Mouse (Mus musculus) neural tube, embryonic 11.5 days (tissue): ENCODE results near the gene Elane. TPM values are rescaled to one million over a fixed set of nuclear protein-coding genes. Genes with fewer than 3 reads are reported as not detected.

Experiments used
- ATAC-seq: fragments of 200-750 bp; cut with Nextera tagmentation; 2 replicates; pipeline ENCODE4 v1.8.0; 2017; ENCODE audit warnings: moderate number of reproducible peaks, mild to moderate bottlenecking, moderate TSS enrichment, moderate library complexity; ENCODE audit not compliant: insufficient read depth, low FRiP score, low TSS enrichment
- DNase-seq: peaks from one replicate; pipeline ENCODE4 v3.0.0-alpha.2; 2015; ENCODE audit warnings: low spot score
- H3K27ac ChIP-seq: fragments of 300-500 bp; sonication (generic); 2 replicates; pipeline ENCODE4 v1.5.1; 2014; ENCODE audit warnings: low read depth, mild to moderate bottlenecking, low read length
- H3K27me3 ChIP-seq: fragments of 300-500 bp; sonication (generic); 2 replicates; pipeline ENCODE4 v1.6.1; 2014; ENCODE audit warnings: mild to moderate bottlenecking, low read length, mixed read lengths; ENCODE audit not compliant: control insufficient read depth, insufficient read depth
- H3K36me3 ChIP-seq: fragments of 300-500 bp; sonication (generic); 2 replicates; pipeline ENCODE4 v1.6.1; 2014; ENCODE audit warnings: mild to moderate bottlenecking, low read length, moderate library complexity, mixed read lengths; ENCODE audit not compliant: control insufficient read depth, insufficient read depth
- H3K4me1 ChIP-seq: fragments of 300-500 bp; sonication (generic); 2 replicates; pipeline ENCODE4 v1.6.1; 2014; ENCODE audit warnings: low read length, mixed read lengths; ENCODE audit not compliant: control insufficient read depth, insufficient read depth
- H3K4me2 ChIP-seq: fragments of 300-500 bp; sonication (generic); 2 replicates; pipeline ENCODE4 v1.6.1; 2014; ENCODE audit warnings: low read depth, mild to moderate bottlenecking, moderate library complexity
- H3K4me3 ChIP-seq: fragments of 300-500 bp; sonication (generic); 2 replicates; pipeline ENCODE4 v1.5.1; 2014; ENCODE audit warnings: low read depth, low read length
- H3K9ac ChIP-seq: fragments of 300-500 bp; sonication (generic); 2 replicates; pipeline ENCODE4 v1.6.1; 2014; ENCODE audit warnings: mild to moderate bottlenecking, low read length
- H3K9me3 ChIP-seq: fragments of 300-500 bp; sonication (generic); 2 replicates; pipeline ENCODE4 v1.6.1; 2016; ENCODE audit warnings: low read length; ENCODE audit not compliant: control insufficient read depth
- WGBS: fragments of 180-500 bp; shearing (Covaris S2); extraction: QIAGEN DNeasy Blood & Tissue Kit; methylation state at CpG from one replicate; pipeline ENCODE4 v1.1.7; 2014; 5-methylcytosine and 5-hydroxymethylcytosine counted together
- polyA plus RNA-seq: library from polyadenylated mRNA; unstranded; fragments of >200 nt; fragmentation: Nextera tagmentation; extraction: Ambion mirVana; gene quantifications from 2 replicates; pipeline ENCODE4 v1.2.1, GENCODE M21; 2014

The Elane gene
- polyA plus RNA-seq, 1 experiment from 2014 or later: not detected

- Histone ChIP-seq H3K9ac (peak within 1 kb of the TSS; percentile 74), H3K36me3 (peaks cover 2% of the 10 kb centered on the region; the same call in 1 of the 2 replicates), H3K4me3 (peak within 1 kb of the TSS; percentile 65), H3K27me3 (peaks cover 19% of the 10 kb centered on the region), H3K4me2 (peak within 1 kb of the TSS; percentile 56), H3K9me3 (no peaks in the 10 kb centered on the region), H3K27ac (peak within 1 kb of the TSS; percentile 86), H3K4me1 (peaks cover 23% of the 10 kb centered on the region)
- peak; percentile 69 for ATAC-seq
- peak; percentile 95 for DNase-seq
- under 1% methylated on average over 63 of the region's 63 CpGs for WGBS
These were observed 40.7 kb downstream of the Elane start, which contains the start of gene Arid3a for GRCm38 (mm10) chr10:79926491-79927323. Arid3a (plus strand) TSS chr10:79927043.

GRCm38 (mm10) chr10:79927324-79928029 lies 41.4 kb downstream of the Elane start:
- ATAC-seq: peak; percentile 10
- H3K4me3 ChIP-seq: peak overlapping the region; percentile 65
- H3K27me3 ChIP-seq: peaks cover 12% of the 10 kb centered on the region
- H3K9ac ChIP-seq: peak overlapping the region; percentile 74
- under 1% methylated on average over 54 of the region's 54 CpGs for WGBS
- peak; percentile 75 for DNase-seq
- peaks cover 6% of the 10 kb centered on the region for H3K36me3 ChIP-seq
- H3K27ac ChIP-seq: peak overlapping the region; percentile 86
- peak overlapping the region; percentile 56 for H3K4me2 ChIP-seq
- H3K9me3 ChIP-seq: no peaks in the 10 kb centered on the region
- H3K4me1 ChIP-seq: peaks cover 26% of the 10 kb centered on the region

- H3K27me3 ChIP-seq: peaks cover 5% of the 10 kb centered on the region
- WGBS: 0% methylated on average over 28 of the region's 29 CpGs
- H3K4me2 ChIP-seq: peak overlapping the region; percentile 56
- peaks cover 6% of the 10 kb centered on the region for H3K36me3 ChIP-seq
- H3K9me3 ChIP-seq: no peaks in the 10 kb centered on the region
- peaks cover 33% of the 10 kb centered on the region for H3K4me1 ChIP-seq
- peak overlapping the region; percentile 74 for H3K9ac ChIP-seq
- DNase-seq (peak; percentile 48), ATAC-seq (no peak)
- H3K4me3 ChIP-seq: peak overlapping the region; percentile 65
- peak overlapping the region; percentile 86 for H3K27ac ChIP-seq
These were observed 42.1 kb downstream of the Elane start for GRCm38 (mm10) chr10:79928030-79928694.

DNA sequence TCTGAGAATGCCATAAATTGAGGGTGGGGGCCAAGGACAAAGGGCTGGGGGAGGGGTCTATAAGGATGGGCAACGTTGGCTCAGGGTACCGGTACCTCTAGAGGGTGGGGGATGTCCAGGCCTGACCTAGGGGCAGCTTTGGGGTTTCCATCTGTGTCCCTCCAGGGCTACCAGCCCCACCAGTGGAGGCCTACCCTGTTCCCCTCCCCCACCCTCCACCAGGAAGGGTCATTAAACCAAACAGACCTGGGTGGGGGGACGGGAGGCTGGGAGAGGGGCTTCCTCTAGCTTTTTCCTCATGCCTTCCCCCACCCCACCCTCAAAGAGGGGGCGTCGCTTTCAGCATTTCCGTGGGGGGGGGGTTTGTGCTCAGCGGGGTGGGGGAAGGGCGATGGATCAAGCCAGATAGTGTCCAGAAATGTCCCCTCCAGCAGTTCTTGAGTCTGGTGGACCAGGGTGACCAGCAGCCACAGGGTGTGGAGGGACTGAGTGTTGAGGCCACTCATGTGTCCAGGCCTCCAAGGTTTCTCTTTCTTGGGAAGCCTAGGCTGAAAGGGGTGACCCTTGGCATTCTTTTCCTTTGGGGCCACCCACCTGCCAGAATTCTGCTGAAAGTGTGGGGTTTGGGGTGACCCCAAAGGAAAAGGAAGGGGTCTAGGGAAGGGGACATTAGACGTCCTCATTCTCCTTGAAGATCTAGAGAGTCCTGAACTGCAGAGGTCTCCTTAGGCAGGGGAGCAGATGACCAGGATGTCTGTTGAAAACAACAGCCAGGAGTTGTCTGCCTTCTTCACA lies 43.1 kb downstream of the Elane start:
- ATAC-seq: no peak

DNA sequence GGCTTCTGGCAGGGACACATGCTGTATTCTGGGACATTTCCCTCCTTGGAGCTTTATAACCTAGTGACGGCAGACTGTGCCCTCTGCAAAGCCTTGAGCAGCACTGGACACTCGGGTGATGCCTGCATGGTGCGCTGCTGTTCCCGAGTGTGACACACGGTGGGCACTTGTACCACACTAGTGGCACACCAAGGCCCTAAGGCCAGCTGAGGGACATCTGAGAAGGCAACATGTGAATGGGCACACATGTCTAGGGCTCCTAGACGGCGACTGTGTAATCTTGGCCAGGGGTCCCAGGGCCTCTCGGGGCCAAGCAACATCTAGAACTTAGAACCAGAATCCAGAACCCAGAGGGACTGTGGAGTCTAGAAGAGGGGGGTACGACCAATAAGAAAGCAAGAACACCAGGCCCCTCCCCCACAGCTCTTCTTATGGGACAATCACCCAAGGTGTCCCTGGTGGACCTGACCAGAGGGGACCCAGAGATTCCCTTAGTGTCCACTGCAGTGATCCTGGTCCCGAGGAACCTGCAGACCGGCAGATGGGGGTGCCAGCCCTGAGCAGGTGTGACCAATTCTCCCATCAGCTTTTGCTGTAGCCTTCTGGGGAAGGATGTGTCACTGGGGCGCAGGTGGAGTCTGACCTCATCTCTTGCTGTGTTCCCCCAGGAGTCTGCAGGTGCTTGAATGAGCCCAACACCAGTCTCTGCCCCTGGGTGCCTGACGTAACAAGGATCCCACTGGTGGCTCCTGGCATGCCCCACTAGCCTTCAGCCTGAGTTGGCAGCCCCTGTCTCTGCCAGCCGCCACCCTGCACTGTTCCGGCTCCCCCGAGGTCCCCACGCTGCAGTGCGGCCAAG lies 44.1 kb downstream of the Elane start:
- no peak for DNase-seq
- 88% methylated on average over 18 of the region's 18 CpGs for WGBS
- no peaks in the 10 kb centered on the region for H3K9me3 ChIP-seq
- H3K4me2 ChIP-seq: no peak overlapping the region
- peaks cover 6% of the 10 kb centered on the region for H3K36me3 ChIP-seq
- no peak overlapping the region for H3K27ac ChIP-seq
- H3K4me1 ChIP-seq: peaks cover 39% of the 10 kb centered on the region
- no peak overlapping the region for H3K9ac ChIP-seq
- ATAC-seq: no peak
- no peak overlapping the region for H3K4me3 ChIP-seq
- H3K27me3 ChIP-seq: no peaks in the 10 kb centered on the region

More for the DNA sequence above, 43.1 kb downstream of the Elane start:
- H3K9me3 ChIP-seq: no peaks in the 10 kb centered on the region
- peak overlapping the region; percentile 56 for H3K4me2 ChIP-seq
- H3K27me3 ChIP-seq: no peaks in the 10 kb centered on the region
- H3K4me3 ChIP-seq: peak overlapping the region; percentile 65
- peaks cover 39% of the 10 kb centered on the region for H3K4me1 ChIP-seq
- DNase-seq: no peak
- 17% methylated on average over 9 of the region's 9 CpGs for WGBS
- H3K9ac ChIP-seq: peak overlapping the region; percentile 74
- peak overlapping the region; percentile 86 for H3K27ac ChIP-seq
- H3K36me3 ChIP-seq: peaks cover 6% of the 10 kb centered on the region

DNA sequence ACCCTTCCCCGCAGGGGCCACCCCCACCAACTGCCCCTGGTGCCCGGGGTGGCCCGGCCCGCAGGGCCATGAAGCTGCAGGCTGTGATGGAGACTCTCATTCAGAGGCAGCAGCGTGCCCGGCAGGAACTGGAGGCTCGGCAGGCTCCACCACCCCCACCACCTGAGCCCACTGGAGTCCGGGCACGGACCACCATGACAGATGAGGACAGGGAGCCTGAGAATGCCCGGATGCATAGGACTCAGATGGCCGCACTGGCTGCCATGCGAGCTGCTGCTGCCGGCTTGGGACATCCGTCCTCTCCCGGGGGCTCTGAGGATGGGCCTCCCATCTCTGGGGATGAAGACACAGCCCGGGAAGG lies 44.8 kb downstream of the Elane start:
- H3K9me3 ChIP-seq: no peaks in the 10 kb centered on the region
- ATAC-seq: no peak
- WGBS: 83% methylated on average over 16 of the region's 16 CpGs

GRCm38 (mm10) chr10:79931797-79932196 lies 45.8 kb downstream of the Elane start:
- Histone ChIP-seq H3K4me2 (no peak overlapping the region), H3K9me3 (no peaks in the 10 kb centered on the region), H3K36me3 (peaks cover 6% of the 10 kb centered on the region), H3K27ac (no peak overlapping the region), H3K9ac (no peak overlapping the region), H3K27me3 (no peaks in the 10 kb centered on the region), H3K4me1 (peaks cover 33% of the 10 kb centered on the region), H3K4me3 (no peak overlapping the region)
- WGBS: 82% methylated on average over 9 of the region's 9 CpGs
- ATAC-seq (no peak), DNase-seq (no peak)

More for the DNA sequence above, 44.8 kb downstream of the Elane start:
- Histone ChIP-seq H3K27ac (no peak overlapping the region), H3K4me3 (no peak overlapping the region), H3K36me3 (peaks cover 6% of the 10 kb centered on the region), H3K27me3 (no peaks in the 10 kb centered on the region), H3K9ac (no peak overlapping the region), H3K4me1 (peaks cover 39% of the 10 kb centered on the region), H3K4me2 (no peak overlapping the region)
- no peak for DNase-seq
